Mouse (Mus musculus) forebrain, embryonic 14.5 days (tissue): ENCODE measurements around the gene Gna14. TPM values are rescaled to one million over a fixed set of nuclear protein-coding genes. Genes with fewer than 3 reads are reported as not detected.

Experiments
- ATAC-seq: fragments of 200-750 bp; cut with Nextera tagmentation; 2 replicates; pipeline ENCODE4 v1.8.0; 2017; ENCODE audit warnings: mild to moderate bottlenecking, moderate library complexity
- DNase-seq: peaks from one replicate; pipeline ENCODE4 v3.0.0-alpha.2; 2015; ENCODE audit warnings: low spot score
- H3K27ac ChIP-seq: fragments of 300-500 bp; sonication (generic); 2 replicates; pipeline ENCODE4 v1.5.1; 2014; ENCODE audit warnings: low read depth, mild to moderate bottlenecking, control low read depth, low read length, moderate library complexity
- H3K27me3 ChIP-seq: fragments of 300-500 bp; sonication (generic); replicated peaks from 2 replicates; pipeline ENCODE4 v1.6.1; 2014; ENCODE audit warnings: low read length, control low read depth, mixed read lengths; ENCODE audit not compliant: control insufficient read depth, insufficient read depth
- H3K36me3 ChIP-seq: fragments of 300-500 bp; sonication (generic); 2 replicates; pipeline ENCODE4 v1.6.1; 2014; ENCODE audit warnings: low read length, control low read depth; ENCODE audit not compliant: control insufficient read depth, insufficient read depth
- H3K4me1 ChIP-seq: fragments of 300-500 bp; sonication (generic); 2 replicates; pipeline ENCODE4 v1.6.1; 2014; ENCODE audit warnings: antibody characterized with exemption, low read length, control low read depth; ENCODE audit not compliant: control insufficient read depth, insufficient read depth
- H3K4me2 ChIP-seq: fragments of 300-500 bp; sonication (generic); 2 replicates; pipeline ENCODE4 v1.6.1; 2014; ENCODE audit warnings: mild to moderate bottlenecking, control low read depth, low read length
- H3K4me3 ChIP-seq: fragments of 300-500 bp; sonication (generic); 2 replicates; pipeline ENCODE4 v1.5.1; 2014; ENCODE audit warnings: low read depth, low read length, control low read depth
- H3K9ac ChIP-seq: fragments of 300-500 bp; sonication (generic); 2 replicates; pipeline ENCODE4 v1.6.1; 2014; ENCODE audit warnings: mild to moderate bottlenecking, low read length, control low read depth, moderate library complexity
- H3K9me3 ChIP-seq: fragments of 300-500 bp; sonication (generic); replicated peaks from 2 replicates; pipeline ENCODE4 v1.6.1; 2016; ENCODE audit warnings: low read length, control low read depth, mixed read lengths; ENCODE audit not compliant: control insufficient read depth
- WGBS: fragments of 180-500 bp; shearing (Covaris S2); extraction: QIAGEN DNeasy Blood & Tissue Kit; methylation state at CpG from one replicate; pipeline ENCODE4 v1.1.7; 2014; 5-methylcytosine and 5-hydroxymethylcytosine counted together
- polyA plus RNA-seq: library from polyadenylated mRNA; unstranded; fragments of >200 nt; fragmentation: Nextera tagmentation; extraction: Ambion mirVana; gene quantifications from 2 replicates; pipeline ENCODE4 v1.2.1, GENCODE M21; 2014

Gna14 gene
- polyA plus RNA-seq, 1 experiment from 2014 or later = 1.8 TPM

DNA sequence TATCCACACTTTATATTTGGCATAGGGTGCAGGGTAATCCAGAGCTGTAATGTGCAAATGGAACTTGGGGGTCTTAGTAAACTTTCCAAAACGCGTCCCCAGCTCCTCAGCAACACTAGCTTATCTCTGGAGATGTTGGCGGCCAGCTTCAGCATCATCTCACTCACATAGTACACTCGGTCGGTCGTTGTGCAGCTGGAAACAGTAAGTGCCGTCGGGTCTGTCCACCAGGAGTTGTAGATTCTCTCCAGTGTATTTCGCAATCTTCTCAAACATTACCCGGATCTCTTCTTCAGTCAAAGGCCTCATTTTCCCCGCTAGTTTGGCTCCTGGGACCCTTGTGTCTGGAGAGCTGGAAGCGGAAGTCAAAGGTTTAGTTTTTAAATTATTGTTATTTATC lies 55.2 kb downstream of the Gna14 start:
- WGBS = 83% methylated on average over 12 of the region's 12 CpGs
- Histone ChIP-seq H3K9ac (no peak overlapping the region), H3K9me3 (no peaks in the 10 kb centered on the region), H3K27me3 (no peaks in the 10 kb centered on the region), H3K4me1 (peaks cover 11% of the 10 kb centered on the region), H3K27ac (no peak overlapping the region), H3K4me2 (no peak overlapping the region), H3K36me3 (no peaks in the 10 kb centered on the region), H3K4me3 (no peak overlapping the region)
- DNase-seq = no peak
- ATAC-seq = no peak

DNA sequence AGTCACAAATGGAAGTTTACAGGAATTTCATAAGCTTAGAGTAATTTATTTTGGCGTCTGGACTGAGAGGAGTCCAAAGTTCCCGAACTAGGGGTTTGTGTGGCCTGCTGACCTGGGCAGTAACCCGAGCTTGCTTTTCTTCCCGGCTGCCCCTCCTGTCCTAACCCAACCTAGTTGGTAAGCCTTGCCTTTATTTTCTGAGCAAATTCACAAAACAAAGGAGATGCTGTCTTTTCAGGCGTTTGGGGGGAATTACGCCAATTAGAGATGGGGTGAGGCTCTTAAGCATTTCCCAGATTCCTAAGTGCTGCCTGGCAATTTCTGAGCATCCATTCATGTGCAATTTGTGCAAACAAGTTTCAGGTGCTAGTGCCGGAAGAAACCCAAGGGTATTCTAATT lies 55.9 kb downstream of the Gna14 start:
- Histone ChIP-seq H3K36me3 (no peaks in the 10 kb centered on the region), H3K4me1 (peaks cover 11% of the 10 kb centered on the region), H3K4me3 (no peak overlapping the region), H3K9ac (no peak overlapping the region), H3K27ac (no peak overlapping the region), H3K4me2 (no peak overlapping the region), H3K27me3 (no peaks in the 10 kb centered on the region), H3K9me3 (no peaks in the 10 kb centered on the region)
- ATAC-seq (peak; percentile 50; the same call in 1 of the 2 replicates), DNase-seq (peak; percentile 70)
- WGBS = 2% methylated on average over 7 of the region's 7 CpGs

DNA sequence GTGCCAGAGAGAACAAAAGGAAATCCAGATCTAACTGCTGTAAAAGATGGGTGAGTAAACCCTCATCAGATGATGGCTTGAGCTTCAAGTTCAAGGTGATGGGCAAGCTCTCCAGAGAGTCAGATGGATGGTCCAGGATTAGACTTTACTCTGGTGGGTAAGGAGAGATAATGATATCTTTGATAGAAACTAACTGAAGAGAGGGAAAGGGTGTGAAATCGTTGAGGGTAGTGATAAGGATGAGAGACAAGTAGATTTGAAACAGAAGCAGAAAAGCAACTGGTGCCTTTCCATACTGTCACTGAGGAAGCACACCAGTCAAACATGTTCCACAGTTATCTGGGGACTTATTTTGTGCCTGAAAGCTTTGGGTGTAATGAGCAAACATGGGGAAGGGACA lies 56.9 kb downstream of the Gna14 start:
- Histone ChIP-seq H3K9me3 (no peaks in the 10 kb centered on the region), H3K36me3 (no peaks in the 10 kb centered on the region), H3K4me2 (no peak overlapping the region), H3K9ac (no peak overlapping the region), H3K4me1 (peaks cover 11% of the 10 kb centered on the region), H3K4me3 (no peak overlapping the region), H3K27ac (no peak overlapping the region), H3K27me3 (no peaks in the 10 kb centered on the region)
- ATAC-seq = no peak
- DNase-seq = no peak
- 91% methylated on average over 1 of the region's 1 CpGs for WGBS

DNA sequence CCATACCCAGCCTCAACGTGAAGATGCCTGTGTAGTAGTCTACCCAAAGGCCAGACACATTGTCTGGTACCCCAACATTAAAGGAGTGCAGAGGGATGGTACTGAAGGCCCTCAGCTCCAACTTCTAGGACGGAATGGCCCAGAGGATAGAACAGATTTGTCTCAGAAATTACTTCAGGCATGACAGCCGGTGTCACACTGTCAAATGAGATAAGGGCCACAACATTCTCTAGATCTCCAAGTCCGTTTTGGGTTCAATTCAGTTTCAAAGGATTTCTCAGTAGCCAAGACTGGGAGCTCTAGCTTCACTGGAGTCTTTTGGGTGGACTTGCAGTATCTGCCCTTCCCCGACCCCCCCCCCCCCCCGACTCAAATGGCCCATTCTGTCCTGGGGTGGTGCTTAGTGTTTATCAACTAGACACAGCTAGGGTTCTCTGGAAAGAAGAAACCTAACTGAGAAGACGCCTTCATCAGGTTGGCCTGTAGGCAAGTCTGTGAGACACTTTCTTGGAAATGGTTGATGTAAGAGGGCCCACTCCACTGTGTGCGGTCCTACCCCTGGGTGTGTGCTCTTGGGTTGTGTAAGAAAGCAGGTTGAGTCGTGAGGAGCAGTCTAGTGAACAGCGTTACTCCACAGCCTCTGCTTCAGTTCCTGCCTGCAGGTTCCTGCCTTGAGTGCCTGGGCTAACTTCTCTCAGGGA lies 59.4 kb downstream of the Gna14 start:
- no peak overlapping the region for H3K9ac ChIP-seq
- H3K4me1 ChIP-seq = peaks cover 11% of the 10 kb centered on the region
- no peak overlapping the region for H3K4me3 ChIP-seq
- H3K27ac ChIP-seq = no peak overlapping the region
- H3K36me3 ChIP-seq = no peaks in the 10 kb centered on the region
- H3K27me3 ChIP-seq = no peaks in the 10 kb centered on the region
- 90% methylated on average over 10 of the region's 10 CpGs for WGBS
- H3K9me3 ChIP-seq = no peaks in the 10 kb centered on the region
- DNase-seq (no peak), ATAC-seq (no peak)
- no peak overlapping the region for H3K4me2 ChIP-seq

DNA sequence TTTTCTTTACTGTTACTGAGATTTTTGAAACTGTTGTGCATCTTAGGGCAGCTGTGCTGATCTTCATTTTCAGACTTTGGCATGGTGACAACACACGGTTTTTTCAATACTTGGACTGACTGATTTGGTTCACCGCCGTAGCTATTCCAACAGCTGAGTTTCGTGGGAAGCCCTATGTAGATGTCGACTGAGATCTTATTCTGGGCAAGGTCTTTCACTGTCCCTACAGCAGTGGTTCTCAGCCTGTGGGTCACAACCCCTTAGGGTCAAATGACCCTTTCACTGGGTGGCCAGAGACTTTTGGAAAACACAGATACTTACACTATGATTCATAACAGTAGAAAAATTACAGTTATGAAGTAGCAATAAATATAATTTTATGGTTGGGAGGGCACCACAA lies 60.5 kb downstream of the Gna14 start:
- no peaks in the 10 kb centered on the region for H3K36me3 ChIP-seq
- H3K27ac ChIP-seq = no peak overlapping the region
- H3K4me1 ChIP-seq = peaks cover 11% of the 10 kb centered on the region
- 86% methylated on average over 5 of the region's 5 CpGs for WGBS
- H3K4me2 ChIP-seq = no peak overlapping the region
- no peaks in the 10 kb centered on the region for H3K27me3 ChIP-seq
- no peak overlapping the region for H3K9ac ChIP-seq
- H3K4me3 ChIP-seq = no peak overlapping the region
- no peaks in the 10 kb centered on the region for H3K9me3 ChIP-seq
- no peak for DNase-seq
- ATAC-seq = no peak

DNA sequence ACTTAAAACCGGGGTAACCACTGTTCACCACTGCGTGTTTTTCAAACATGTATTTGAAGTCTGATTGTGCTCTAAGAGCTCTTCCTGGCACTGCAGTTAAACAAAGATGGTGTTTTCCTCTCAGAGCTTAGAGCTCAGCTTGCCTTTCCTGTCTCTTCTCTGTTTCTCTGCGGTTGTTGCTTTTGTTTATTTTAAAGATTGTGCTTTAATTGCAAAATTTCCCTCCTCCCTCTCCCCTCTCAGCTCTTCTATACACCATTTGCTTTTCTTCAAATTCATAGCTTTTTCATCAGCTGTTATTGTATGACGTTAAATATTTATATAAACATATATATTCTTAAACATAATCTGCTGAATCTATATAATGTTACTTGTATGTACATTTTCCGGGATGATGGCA lies 66.5 kb downstream of the Gna14 start:
- Histone ChIP-seq H3K4me3 (no peak overlapping the region), H3K27me3 (no peaks in the 10 kb centered on the region), H3K4me1 (peaks cover 11% of the 10 kb centered on the region), H3K9ac (no peak overlapping the region), H3K27ac (no peak overlapping the region), H3K9me3 (no peaks in the 10 kb centered on the region), H3K36me3 (no peaks in the 10 kb centered on the region), H3K4me2 (no peak overlapping the region)
- WGBS = 75% methylated on average over 5 of the region's 5 CpGs
- DNase-seq = no peak
- no peak for ATAC-seq

DNA sequence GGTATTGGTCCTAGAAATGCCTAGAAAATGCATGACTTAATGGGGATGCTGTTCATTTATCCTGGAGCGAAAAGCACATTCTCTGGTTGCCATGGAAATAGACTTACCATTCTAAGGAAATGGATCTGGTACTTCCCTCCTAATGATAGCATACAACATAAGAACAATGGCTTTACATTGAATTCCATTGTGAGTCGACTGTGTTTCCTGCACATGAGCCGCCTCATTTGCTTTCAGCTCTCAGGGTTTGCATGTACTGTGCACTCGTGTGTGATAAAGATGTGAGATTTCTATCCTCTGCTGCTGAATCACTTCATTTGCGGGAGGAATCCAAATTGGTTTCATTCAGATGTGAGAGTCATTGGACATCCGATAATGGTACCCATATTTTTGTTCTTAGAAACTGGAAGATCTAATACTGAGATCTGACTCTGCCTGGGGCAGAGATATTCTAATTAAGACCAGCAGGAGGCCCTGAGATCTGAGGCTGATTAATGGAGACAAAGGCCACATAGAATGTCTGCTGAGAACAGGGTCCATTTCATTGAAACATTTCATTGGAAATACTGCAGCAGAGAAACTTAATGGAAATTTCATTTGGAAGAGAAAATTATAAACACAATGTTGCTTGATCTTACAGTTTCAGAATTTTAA lies 71.3 kb downstream of the Gna14 start:
- no peaks in the 10 kb centered on the region for H3K36me3 ChIP-seq
- H3K4me1 ChIP-seq = peaks cover 12% of the 10 kb centered on the region
- DNase-seq (peak; percentile 91), ATAC-seq (peak; percentile 93)
- peak overlapping the region; percentile 6; the same call in 1 of the 2 replicates for H3K4me2 ChIP-seq
- H3K4me3 ChIP-seq = no peak overlapping the region
- WGBS = 2% methylated on average over 6 of the region's 6 CpGs
- no peaks in the 10 kb centered on the region for H3K27me3 ChIP-seq
- 0 out of 2 replicates have a peak, but pooled peaks cover 4% of the 10 kb centered on the region for H3K9me3 ChIP-seq
- peak overlapping the region; percentile 79 for H3K27ac ChIP-seq
- no peak overlapping the region for H3K9ac ChIP-seq

DNA sequence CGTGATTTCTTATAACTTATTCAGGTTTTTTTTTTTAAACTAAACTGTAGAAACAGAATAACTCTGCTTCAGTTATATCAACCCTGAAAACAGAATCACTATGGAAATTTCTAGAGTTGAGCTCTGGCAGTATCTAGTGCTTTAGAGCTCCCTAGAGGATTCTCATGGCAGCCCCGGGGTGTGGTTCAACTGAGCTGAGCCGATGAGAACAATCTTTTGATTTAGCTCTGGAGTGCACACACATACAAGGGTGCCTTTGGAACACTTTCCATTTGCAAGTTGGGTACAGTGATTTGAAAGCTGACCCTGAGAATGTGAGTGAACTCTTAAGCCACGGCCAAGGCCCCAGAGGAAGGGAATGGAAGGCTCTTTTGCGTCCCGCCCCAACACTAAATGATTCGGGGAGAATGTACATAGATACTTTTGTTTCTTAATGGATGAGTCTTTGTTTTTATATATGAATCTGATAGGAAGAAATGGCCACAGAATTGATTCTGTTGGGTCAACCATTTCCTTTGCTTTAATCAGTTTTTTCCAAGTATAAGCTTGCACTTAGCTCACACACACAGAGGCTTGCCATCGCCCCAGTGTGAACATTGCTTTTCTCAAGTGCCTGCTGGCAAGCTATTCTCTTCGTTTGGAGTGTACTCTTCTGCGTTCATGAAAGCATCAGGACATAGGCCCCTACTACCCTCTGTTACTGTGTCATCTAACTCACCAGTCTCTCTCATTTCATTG lies 75.0 kb downstream of the Gna14 start:
- Histone ChIP-seq H3K27ac (no peak overlapping the region), H3K4me3 (no peak overlapping the region), H3K4me2 (no peak overlapping the region), H3K9ac (no peak overlapping the region), H3K9me3 (0 out of 2 replicates have a peak, but pooled peaks cover 4% of the 10 kb centered on the region), H3K4me1 (peaks cover 12% of the 10 kb centered on the region), H3K27me3 (no peaks in the 10 kb centered on the region), H3K36me3 (no peaks in the 10 kb centered on the region)
- DNase-seq (no peak), ATAC-seq (no peak)
- WGBS = 93% methylated on average over 10 of the region's 10 CpGs

DNA sequence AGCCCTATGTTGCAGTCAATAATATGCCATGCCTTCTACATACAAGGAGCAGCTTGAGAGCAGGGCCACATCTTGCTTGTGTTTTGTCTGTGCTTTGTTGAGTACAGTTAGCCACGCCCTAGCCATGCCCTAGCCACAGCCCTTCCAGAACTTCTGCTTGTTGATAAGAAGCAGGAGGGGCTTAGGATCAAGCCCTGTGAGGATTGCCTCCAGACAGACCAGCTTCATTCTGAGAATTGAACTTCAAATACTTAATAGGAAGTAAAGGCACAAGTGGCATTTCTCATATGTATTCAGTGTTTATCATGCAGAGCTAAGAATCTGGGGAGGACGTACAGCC lies 75.5 kb downstream of the Gna14 start:
- no peak overlapping the region for H3K4me3 ChIP-seq
- 91% methylated on average over 2 of the region's 2 CpGs for WGBS
- no peaks in the 10 kb centered on the region for H3K36me3 ChIP-seq
- H3K4me1 ChIP-seq = peaks cover 10% of the 10 kb centered on the region
- H3K4me2 ChIP-seq = no peak overlapping the region
- H3K9ac ChIP-seq = no peak overlapping the region
- H3K27me3 ChIP-seq = no peaks in the 10 kb centered on the region
- 0 out of 2 replicates have a peak, but pooled peaks cover 4% of the 10 kb centered on the region for H3K9me3 ChIP-seq
- H3K27ac ChIP-seq = no peak overlapping the region
- no peak for DNase-seq
- ATAC-seq = no peak
